In the genomic region with DNA sequence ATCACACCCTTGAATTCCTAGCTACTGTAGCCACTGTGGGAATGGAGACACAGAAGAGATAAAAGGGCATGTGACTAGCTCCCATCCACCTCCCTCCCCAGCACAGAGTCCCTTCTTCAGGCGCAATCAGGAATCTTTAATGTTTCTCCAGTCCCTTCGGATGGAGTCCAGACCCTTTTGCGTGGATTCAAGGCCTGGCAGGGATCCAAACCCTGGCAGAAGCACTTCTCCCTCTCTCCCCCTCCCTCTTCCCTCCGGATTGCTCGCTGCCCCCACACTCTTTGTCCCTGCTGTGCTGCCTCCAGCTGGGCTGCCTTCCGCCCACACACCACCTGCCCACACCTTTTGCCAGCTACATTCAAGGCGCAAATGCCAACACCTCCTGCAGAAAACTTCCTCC, we compare ENCODE assay signal across 8 mouse cellular contexts.
A peak's percentile ranks its signal among the peaks of the same experiment; 100 is the strongest.
DNase-seq lines count a peak whose midpoint lies in the region; ATAC-seq and TF ChIP-seq lines count a peak whose summit lies in the region.

No protein-coding gene starts in this region.

- TF ChIP-seq POLR2A in kidney, adult 2 months (IDR thresholded peaks at IDR 0.05; ENCODE audit: low read depth, low read length), result no peak

- H3K36me3 ChIP-seq in kidney, adult 2 months (ENCODE audit: control insufficient read depth, insufficient read depth, low read length), result no peaks in the 10 kb centered on the region
- H3K36me3 ChIP-seq in heart, embryonic 16.5 days (ENCODE audit: control insufficient read depth, insufficient read depth), result no peaks in the 10 kb centered on the region

- H3K4me1 ChIP-seq in kidney, adult 2 months (ENCODE audit: control insufficient read depth, insufficient read depth, low read length), result no peaks in the 10 kb centered on the region; the same call in 1 of the 2 replicates
- peaks cover 27% of the 10 kb centered on the region for H3K4me1 ChIP-seq in heart, embryonic 16.5 days (ENCODE audit: control insufficient read depth, insufficient read depth, low read length)

- peak overlapping the region; percentile 24 for H3K4me2 ChIP-seq in heart, embryonic 16.5 days (ENCODE audit: low read depth, low read length)

- peak; percentile 72 for DNase-seq in kidney, postnatal 10 days
- DNase-seq in kidney, adult 2 months, result no peak
- DNase-seq in cerebellum, adult 9-11 months, result peak; percentile 98
- peak; percentile 73 to 94 for DNase-seq in left cerebral cortex, adult 8-10 months (ENCODE audit: low spot score in 2 of 2)
- peak; percentile 39 for DNase-seq in ovary, postnatal 14 days (ENCODE audit: low spot score)
- no peak for DNase-seq in gastrocnemius, postnatal 14 days

- H3K9me3 ChIP-seq in heart, embryonic 16.5 days (replicated peaks; ENCODE audit: control insufficient read depth, low read length), result no peaks in the 10 kb centered on the region

- H3K27ac ChIP-seq in kidney, adult 2 months (ENCODE audit: insufficient read depth, low read depth, low read length), result no peak overlapping the region
- peak overlapping the region; percentile 47 for H3K27ac ChIP-seq in heart, embryonic 16.5 days (ENCODE audit: low read length)

- intact Hi-C loops in gastrocnemius, postnatal 14 days (cut with DNase I; ENCODE audit: low total_unique reads), result no loop called here

- ATAC-seq in heart, embryonic 16.5 days (replicated peaks; ENCODE audit: extremely low read depth, insufficient read depth, low FRiP score), result peak; percentile 42; the same call in 1 of the 2 replicates
- no peak for ATAC-seq in megakaryocyte-erythroid progenitor cell, adult 5-6 weeks (replicated peaks; ENCODE audit: low FRiP score, low TSS enrichment, poor library complexity, severe bottlenecking)

- no peak for TF ChIP-seq CTCF in kidney, adult 2 months (conservative IDR thresholded peaks at IDR 0.05; ENCODE audit: insufficient read depth, insufficient read length, low read depth, low read length)

- peak overlapping the region; percentile 45 for H3K9ac ChIP-seq in heart, embryonic 16.5 days (ENCODE audit: low read length)

- no peaks in the 10 kb centered on the region for H3K27me3 ChIP-seq in kidney, adult 2 months (replicated peaks; ENCODE audit: control insufficient read depth, insufficient read depth, low read length)
- no peaks in the 10 kb centered on the region for H3K27me3 ChIP-seq in heart, embryonic 16.5 days (ENCODE audit: control insufficient read depth, insufficient read depth, low read length)

- H3K4me3 ChIP-seq in kidney, adult 2 months (ENCODE audit: insufficient read depth, low read depth, low read length), result no peak overlapping the region
- no peak overlapping the region for H3K4me3 ChIP-seq in heart, embryonic 16.5 days (ENCODE audit: low read length)

- 29% methylated on average over 7 of the region's 7 CpGs for WGBS in kidney, adult 2 months
- 7% methylated on average over 7 of the region's 7 CpGs for WGBS in heart, embryonic 16.5 days

Comparison
In these comparisons a context has a peak if more than half of its experiments do, and no peak if none do; other contexts are left out.
1. DNase-seq: peak in kidney, postnatal 10 days (single experiment), cerebellum, adult 9-11 months (single experiment), left cerebral cortex, adult 8-10 months (2 of 2) and ovary, postnatal 14 days (single experiment); none in kidney, adult 2 months (single experiment) and gastrocnemius, postnatal 14 days (single experiment).